Mouse (Mus musculus) neural tube, embryonic 13.5 days (tissue): ENCODE results near the gene Pcbd2. TPM values are rescaled to one million over a fixed set of nuclear protein-coding genes. Genes with fewer than 3 reads are reported as not detected.

Source experiments
- ATAC-seq: fragments of 200-750 bp; cut with Nextera tagmentation; 2 replicates; pipeline ENCODE4 v1.8.0; 2017; ENCODE audit warnings: low read depth, mild to moderate bottlenecking, moderate TSS enrichment, moderate library complexity
- H3K27ac ChIP-seq: fragments of 300-500 bp; sonication (generic); replicated peaks from 2 replicates; pipeline ENCODE4 v1.5.1; 2015; ENCODE audit warnings: moderate library complexity, mild to moderate bottlenecking, inconsistent platforms
- H3K27me3 ChIP-seq: fragments of 300-500 bp; sonication (generic); 2 replicates; pipeline ENCODE4 v1.6.1; 2015; ENCODE audit warnings: mild to moderate bottlenecking, inconsistent platforms
- H3K36me3 ChIP-seq: fragments of 300-500 bp; sonication (generic); 2 replicates; pipeline ENCODE4 v1.6.1; 2015; ENCODE audit warnings: mild to moderate bottlenecking, inconsistent platforms
- H3K4me1 ChIP-seq: fragments of 300-500 bp; sonication (generic); replicated peaks from 2 replicates; pipeline ENCODE4 v1.6.1; 2015; ENCODE audit warnings: inconsistent platforms
- H3K4me2 ChIP-seq: fragments of 300-500 bp; sonication (generic); 2 replicates; pipeline ENCODE4 v1.6.1; 2015; ENCODE audit warnings: inconsistent platforms, mild to moderate bottlenecking, moderate library complexity
- H3K4me3 ChIP-seq: fragments of 300-500 bp; sonication (generic); 2 replicates; pipeline ENCODE4 v1.5.1; 2015; ENCODE audit warnings: mild to moderate bottlenecking, inconsistent platforms
- H3K9ac ChIP-seq: fragments of 300-500 bp; sonication (generic); 2 replicates; pipeline ENCODE4 v1.6.1; 2015; ENCODE audit warnings: moderate library complexity, mild to moderate bottlenecking, inconsistent platforms
- H3K9me3 ChIP-seq: fragments of 300-500 bp; sonication (generic); 2 replicates; pipeline ENCODE4 v1.6.1; 2016; ENCODE audit warnings: inconsistent platforms
- WGBS: fragments of 180-500 bp; shearing (Covaris S2); methylation state at CpG from one replicate; pipeline ENCODE4 v1.1.7; 2015; 5-methylcytosine and 5-hydroxymethylcytosine counted together
- polyA plus RNA-seq: library from polyadenylated mRNA; unstranded; fragments of >200 nt; fragmentation: Nextera tagmentation; extraction: Ambion mirVana; gene quantifications from 2 replicates; pipeline ENCODE4 v1.2.1, GENCODE M21; 2015

Gene Pcbd2
- polyA plus RNA-seq, 1 experiment from 2014 or later: 26.2 TPM

DNA sequence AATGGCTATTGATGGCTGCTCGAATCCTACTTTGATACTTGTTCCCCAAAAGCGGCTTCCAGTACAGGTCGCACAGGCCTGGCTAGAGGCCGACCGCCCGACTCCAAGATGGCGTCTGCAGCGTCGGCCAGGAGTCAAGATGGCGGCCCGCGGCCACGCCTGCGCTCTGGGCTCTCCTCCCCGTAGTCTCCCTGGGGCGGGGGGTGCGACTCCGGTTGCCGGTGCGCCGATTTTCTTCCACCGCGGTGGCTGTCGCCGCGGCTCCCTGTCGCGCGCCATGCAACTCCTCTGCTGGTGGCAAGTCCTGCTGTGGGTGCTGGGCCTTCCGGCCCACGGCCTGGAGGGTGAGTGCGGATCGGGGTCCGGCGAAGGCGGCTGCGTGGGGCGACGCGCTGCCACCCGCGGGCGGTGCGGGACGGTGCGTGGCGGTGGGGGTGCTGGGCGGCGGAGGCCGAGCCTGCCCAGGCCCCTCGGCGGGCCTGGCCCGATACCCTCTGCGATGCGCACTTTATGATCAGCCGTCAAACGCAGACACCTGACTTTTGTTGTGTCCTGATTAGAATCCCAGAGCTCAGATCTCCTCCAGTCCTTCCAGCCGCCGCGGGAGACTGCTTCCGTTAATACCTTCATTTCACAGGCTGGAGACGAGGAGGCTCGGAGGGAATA lies 12.5 kb upstream of the Pcbd2 start, which contains the start of gene Txndc15:
TSS of gene Txndc15 (plus strand) at position 150 of the 666 bp plus-strand sequence.
- peak within 1 kb of the TSS; percentile 73 for H3K4me2 ChIP-seq
- peak within 1 kb of the TSS; percentile 93 for H3K4me3 ChIP-seq
- no peaks in the 10 kb centered on the region for H3K27me3 ChIP-seq
- peak; percentile 95 for ATAC-seq
- under 1% methylated on average over 63 of the region's 63 CpGs for WGBS
- H3K9ac ChIP-seq: peak within 1 kb of the TSS; percentile 96
- H3K9me3 ChIP-seq: no peaks in the 10 kb centered on the region
- H3K36me3 ChIP-seq: peaks cover 22% of the 10 kb centered on the region
- peak within 1 kb of the TSS; percentile 98 for H3K27ac ChIP-seq
- peaks cover 33% of the 10 kb centered on the region for H3K4me1 ChIP-seq

DNA sequence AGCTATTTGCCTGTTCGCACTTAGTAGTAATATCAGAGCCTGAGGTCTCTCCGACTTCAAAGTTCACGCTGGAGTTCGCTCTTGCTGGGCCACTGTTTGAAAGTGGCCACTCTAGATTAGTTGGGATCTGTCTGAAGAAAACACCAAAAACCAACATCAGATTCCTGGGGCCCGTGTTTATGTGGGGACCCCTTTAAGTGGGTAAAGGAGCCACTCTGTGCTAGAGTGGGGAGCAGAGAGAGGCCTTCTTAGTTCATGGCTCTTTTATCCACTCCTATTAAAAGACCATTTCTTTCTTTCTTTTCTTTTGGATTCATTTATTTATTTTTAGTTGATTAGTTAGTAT lies 12.0 kb upstream of the Pcbd2 start:
- peak; percentile 17; the same call in 1 of the 2 replicates for ATAC-seq
- Histone ChIP-seq H3K4me1 (peaks cover 33% of the 10 kb centered on the region), H3K9me3 (no peaks in the 10 kb centered on the region), H3K9ac (peak overlapping the region; percentile 96), H3K27ac (peak overlapping the region; percentile 98), H3K4me2 (peak overlapping the region; percentile 73), H3K27me3 (no peaks in the 10 kb centered on the region), H3K4me3 (peak overlapping the region; percentile 93), H3K36me3 (peaks cover 27% of the 10 kb centered on the region)
- WGBS: 8% methylated on average over 5 of the region's 5 CpGs

DNA sequence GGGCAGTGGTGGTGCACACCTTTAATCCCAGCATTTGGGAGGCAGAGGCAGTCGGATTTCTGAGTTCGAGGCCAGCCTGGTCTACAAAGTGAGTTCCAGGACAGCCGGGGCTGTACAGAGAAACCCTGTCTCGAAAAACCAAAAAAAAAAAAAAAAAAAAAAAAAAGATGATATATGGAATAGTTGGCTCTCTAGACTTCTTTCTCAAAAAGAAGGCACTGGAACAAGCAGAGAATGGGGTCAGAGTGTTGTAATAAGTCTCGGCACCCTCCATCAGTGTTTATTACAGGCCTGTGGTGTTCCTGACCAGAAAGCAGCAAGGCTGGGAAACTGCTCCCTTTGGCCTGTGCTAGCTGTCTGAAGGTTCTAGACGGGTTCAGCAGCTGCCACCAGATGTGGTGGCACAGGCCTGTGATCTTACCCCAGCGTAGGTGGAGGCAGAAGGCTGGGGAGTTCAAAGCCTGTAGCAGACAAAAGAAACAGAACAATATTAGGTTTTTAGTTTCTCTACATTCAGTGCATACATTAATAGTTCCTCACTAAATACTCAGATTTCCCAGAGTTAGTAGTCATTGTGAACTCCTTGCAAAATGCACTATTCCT lies 11.2 kb upstream of the Pcbd2 start:
- 83% methylated on average over 7 of the region's 7 CpGs for WGBS
- Histone ChIP-seq H3K9me3 (no peaks in the 10 kb centered on the region), H3K9ac (peak overlapping the region; percentile 96), H3K4me1 (peaks cover 33% of the 10 kb centered on the region), H3K27ac (0 out of 2 replicates have a peak overlapping the region, but pooled peaks have one; percentile 98), H3K4me2 (peak overlapping the region; percentile 73), H3K27me3 (no peaks in the 10 kb centered on the region), H3K36me3 (peaks cover 35% of the 10 kb centered on the region), H3K4me3 (peak overlapping the region; percentile 93)
- no peak for ATAC-seq

DNA sequence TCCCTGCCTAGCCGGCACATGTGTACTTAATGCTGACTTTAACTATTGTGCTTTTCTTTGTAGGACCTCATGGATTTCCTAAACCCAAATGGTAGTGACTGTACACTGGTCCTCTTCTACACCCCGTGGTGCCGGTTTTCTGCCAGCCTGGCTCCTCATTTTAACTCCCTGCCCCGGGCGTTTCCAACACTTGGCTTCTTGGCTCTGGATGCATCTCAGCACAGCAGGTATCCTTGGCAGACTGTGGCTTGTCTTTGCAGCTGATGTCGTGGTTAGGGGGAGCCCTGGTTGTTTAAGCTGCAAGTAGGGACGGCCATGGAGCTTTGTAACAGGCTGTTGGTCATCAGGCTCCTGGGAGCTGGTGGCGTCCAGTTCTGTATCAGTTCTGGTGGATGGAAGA lies 5.7 kb upstream of the Pcbd2 start:
- Histone ChIP-seq H3K36me3 (peaks cover 84% of the 10 kb centered on the region), H3K9me3 (no peaks in the 10 kb centered on the region), H3K27ac (no peak overlapping the region), H3K4me1 (peaks cover 18% of the 10 kb centered on the region), H3K4me3 (no peak overlapping the region), H3K4me2 (no peak overlapping the region), H3K9ac (no peak overlapping the region), H3K27me3 (no peaks in the 10 kb centered on the region)
- no peak for ATAC-seq
- 71% methylated on average over 8 of the region's 8 CpGs for WGBS

DNA sequence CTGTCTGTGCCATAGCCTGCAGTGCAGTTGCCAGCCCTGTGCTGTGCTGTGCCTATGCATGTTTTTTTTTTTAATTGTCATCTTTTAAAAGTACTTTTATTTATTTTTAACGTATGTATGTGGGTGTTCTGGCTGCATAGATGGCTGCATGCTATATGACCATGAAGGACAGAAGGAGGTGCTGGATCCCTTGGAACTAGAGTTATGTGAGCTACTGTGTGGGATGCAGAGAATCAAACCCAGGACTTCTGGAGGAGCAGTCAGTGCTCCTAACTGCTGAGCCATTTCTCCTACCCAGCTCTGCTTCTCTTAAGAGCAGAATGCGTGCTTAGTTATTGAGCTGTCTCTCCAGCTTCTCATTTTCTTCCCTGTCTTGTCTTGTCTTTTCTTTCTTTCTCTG lies 5.2 kb upstream of the Pcbd2 start:
- Histone ChIP-seq H3K9me3 (no peaks in the 10 kb centered on the region), H3K27ac (no peak overlapping the region), H3K4me1 (peaks cover 13% of the 10 kb centered on the region), H3K27me3 (no peaks in the 10 kb centered on the region), H3K4me2 (no peak overlapping the region), H3K4me3 (no peak overlapping the region), H3K9ac (no peak overlapping the region), H3K36me3 (peaks cover 84% of the 10 kb centered on the region)
- no peak for ATAC-seq
- WGBS: 95% methylated on average over 2 of the region's 2 CpGs

DNA sequence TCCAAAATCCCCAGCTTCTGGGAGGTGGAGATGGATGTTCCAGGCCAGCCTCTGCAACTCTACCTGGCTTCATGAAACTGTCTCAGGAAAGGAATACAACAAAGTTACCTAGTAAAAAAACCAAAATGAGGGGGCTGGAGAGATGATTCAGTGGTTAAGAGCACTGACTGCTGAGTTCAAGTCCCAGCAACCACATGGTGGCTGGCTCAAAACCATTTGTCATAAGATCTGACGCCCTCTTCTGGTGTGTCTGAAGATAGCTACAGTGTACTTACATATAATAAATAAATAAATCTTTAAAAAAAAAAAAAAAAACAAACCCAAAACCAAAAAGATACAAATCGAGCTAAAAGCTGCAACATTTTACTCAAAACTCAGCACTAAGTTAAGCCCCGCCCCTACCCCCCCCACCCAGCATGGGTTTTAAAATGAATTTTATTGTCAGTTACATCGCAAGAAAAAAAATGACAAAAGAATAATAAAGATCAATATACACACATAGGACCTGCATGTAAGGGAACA lies 509 bp upstream of the Pcbd2 start:
- Histone ChIP-seq H3K4me1 (peaks cover 5% of the 10 kb centered on the region; the same call in 1 of the 2 replicates), H3K36me3 (peaks cover 43% of the 10 kb centered on the region), H3K27ac (peak overlapping the region; percentile 97), H3K4me3 (peak overlapping the region; percentile 56), H3K4me2 (peak overlapping the region; percentile 69), H3K9ac (peak overlapping the region; percentile 78), H3K9me3 (no peaks in the 10 kb centered on the region), H3K27me3 (no peaks in the 10 kb centered on the region)
- 1% methylated on average over 4 of the region's 4 CpGs for WGBS
- ATAC-seq: no peak

DNA sequence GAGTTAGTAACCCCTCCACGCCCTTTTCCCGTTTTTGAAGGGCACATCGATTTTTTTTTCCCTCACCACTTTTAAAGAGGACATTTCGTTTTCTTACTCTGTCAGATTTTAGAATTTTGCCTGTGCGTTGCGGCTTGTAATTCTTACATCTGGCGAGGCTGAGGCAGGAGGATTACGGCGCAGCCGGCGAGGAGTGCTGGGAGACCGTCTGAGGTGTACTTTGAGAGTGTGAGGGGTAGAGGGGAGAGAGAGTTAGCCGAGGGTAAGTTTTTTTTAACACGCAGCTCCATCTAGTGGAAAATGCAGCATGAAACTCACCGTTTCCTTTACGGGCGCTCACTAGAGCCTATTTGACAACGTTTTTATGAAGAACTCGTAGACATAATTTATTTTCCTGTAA lies 671 bp downstream of the Pcbd2 start:
- peak overlapping the region; percentile 56 for H3K4me3 ChIP-seq
- H3K27ac ChIP-seq: peak overlapping the region; percentile 97
- H3K9me3 ChIP-seq: no peaks in the 10 kb centered on the region
- peak overlapping the region; percentile 69 for H3K4me2 ChIP-seq
- H3K9ac ChIP-seq: peak overlapping the region; percentile 78
- H3K36me3 ChIP-seq: peaks cover 35% of the 10 kb centered on the region
- WGBS: 4% methylated on average over 19 of the region's 19 CpGs
- peaks cover 5% of the 10 kb centered on the region; the same call in 1 of the 2 replicates for H3K4me1 ChIP-seq
- no peaks in the 10 kb centered on the region for H3K27me3 ChIP-seq
- peak; percentile 81; the same call in 1 of the 2 replicates for ATAC-seq

DNA sequence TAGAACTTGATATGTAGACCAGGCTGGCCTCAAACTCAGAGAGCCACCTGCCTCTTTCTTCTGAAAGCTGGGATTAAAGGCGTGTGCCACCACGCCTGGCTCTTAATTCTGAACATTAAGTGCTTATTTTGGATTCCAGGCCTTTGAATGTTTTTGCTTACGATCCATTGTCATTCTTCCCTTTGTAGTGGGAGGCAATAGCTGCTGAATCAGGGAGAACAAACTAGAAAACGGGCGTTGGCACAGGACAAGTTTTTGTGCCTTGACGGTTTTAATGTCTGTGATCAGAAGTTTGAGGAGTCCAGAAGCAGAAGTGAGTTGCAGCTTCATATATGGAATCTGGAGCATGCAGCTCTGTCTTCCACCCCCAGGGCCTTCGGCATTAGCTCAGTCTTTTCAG lies 3.5 kb downstream of the Pcbd2 start:
- Histone ChIP-seq H3K36me3 (peaks cover 7% of the 10 kb centered on the region), H3K9me3 (no peaks in the 10 kb centered on the region), H3K27me3 (no peaks in the 10 kb centered on the region), H3K27ac (no peak overlapping the region), H3K4me2 (no peak overlapping the region), H3K4me1 (peaks cover 5% of the 10 kb centered on the region; the same call in 1 of the 2 replicates), H3K4me3 (no peak overlapping the region), H3K9ac (no peak overlapping the region)
- WGBS: 89% methylated on average over 7 of the region's 7 CpGs
- no peak for ATAC-seq

DNA sequence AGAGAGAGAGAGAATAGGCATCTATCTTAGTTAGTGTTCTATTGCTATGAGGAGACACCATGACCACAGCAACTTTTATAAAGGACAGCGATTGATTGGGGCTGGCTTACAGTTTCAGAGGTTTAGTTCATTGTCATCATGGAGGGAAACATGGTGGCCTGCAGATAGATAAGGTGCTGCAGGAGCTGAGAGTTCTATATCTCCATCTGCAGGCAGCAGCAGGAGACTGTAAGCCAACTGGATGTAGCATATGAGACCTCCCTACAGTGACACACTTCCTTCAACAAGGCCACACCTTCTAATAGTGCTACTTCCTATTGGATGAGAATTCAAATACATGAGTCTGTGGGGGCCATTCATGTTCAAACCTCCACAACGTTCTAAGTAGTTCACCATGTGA lies 5.0 kb downstream of the Pcbd2 start:
- ATAC-seq: no peak
- H3K4me3 ChIP-seq: no peak overlapping the region
- no peaks in the 10 kb centered on the region for H3K27me3 ChIP-seq
- WGBS: 91% methylated on average over 2 of the region's 2 CpGs
- no peak overlapping the region for H3K27ac ChIP-seq
- H3K36me3 ChIP-seq: no peaks in the 10 kb centered on the region
- H3K4me1 ChIP-seq: peaks cover 5% of the 10 kb centered on the region; the same call in 1 of the 2 replicates
- H3K9me3 ChIP-seq: no peaks in the 10 kb centered on the region
- H3K4me2 ChIP-seq: no peak overlapping the region
- no peak overlapping the region for H3K9ac ChIP-seq

DNA sequence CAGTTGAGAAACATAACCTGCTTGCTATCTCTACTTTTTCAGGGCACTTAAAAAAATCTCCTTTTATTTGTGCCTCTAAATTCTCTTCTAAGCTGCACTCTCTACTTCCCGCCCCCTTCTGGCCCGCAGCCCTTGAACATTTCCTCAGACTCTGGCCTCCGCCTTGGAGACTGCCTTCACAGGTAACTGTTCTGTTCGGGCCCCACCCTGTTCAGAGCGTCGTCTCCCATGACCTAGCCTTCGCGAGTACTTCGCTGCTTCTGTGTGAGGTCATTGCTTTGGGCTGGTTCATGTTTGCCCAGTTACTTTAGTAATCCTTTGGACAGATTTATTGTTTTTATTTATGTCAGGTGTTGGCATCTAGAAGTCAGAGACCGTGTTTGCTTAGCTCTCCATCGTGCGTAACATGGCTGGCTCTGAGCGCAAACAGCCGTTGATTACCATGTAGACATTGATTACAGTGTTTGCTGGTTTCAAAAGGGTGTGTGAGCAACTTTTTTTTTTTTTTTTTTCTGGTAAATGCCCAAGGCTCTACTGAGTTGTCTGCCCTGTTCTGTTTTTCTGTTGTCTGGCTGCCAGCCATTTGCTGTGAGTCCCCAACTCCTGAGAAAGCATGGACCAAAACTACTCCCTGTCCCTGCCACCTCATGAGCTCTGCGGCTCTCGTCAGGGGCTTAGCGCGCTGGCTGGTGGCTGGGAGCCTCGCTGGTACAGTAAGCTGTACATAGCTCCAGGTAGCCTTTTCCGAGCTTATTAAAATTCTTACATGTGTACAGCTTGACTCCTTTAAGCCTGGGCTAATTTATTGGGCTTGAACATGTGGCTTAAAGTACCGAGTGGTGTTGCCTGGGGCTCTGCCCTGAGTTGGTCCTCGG lies 6.7 kb downstream of the Pcbd2 start:
- H3K4me3 ChIP-seq: no peak overlapping the region

DNA sequence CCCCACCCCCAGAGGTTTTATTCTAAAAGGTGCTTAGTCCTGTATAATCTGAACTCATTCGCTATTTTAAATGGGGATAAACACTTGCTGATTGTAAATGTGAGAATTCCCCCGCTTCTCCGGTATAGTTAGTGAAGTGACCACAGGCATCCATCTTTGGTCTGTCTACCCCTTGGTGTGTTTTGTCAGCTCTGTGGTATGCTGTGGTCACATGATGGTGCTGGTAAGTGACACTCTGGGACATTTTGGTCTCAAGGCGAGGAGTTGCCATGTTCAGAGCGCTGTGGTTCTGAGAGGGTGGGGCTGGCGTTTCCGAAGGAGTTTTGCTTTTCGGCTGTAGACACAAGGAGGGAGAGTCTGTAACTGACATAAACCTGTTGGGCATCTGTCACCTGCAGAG lies 10.7 kb downstream of the Pcbd2 start:
- H3K9ac ChIP-seq: no peak overlapping the region
- H3K4me1 ChIP-seq: peaks cover 8% of the 10 kb centered on the region
- H3K4me3 ChIP-seq: no peak overlapping the region

More for the DNA sequence above, 6.7 kb downstream of the Pcbd2 start:
- WGBS: 82% methylated on average over 22 of the region's 22 CpGs
- H3K27ac ChIP-seq: no peak overlapping the region
- no peaks in the 10 kb centered on the region for H3K27me3 ChIP-seq
- no peaks in the 10 kb centered on the region for H3K36me3 ChIP-seq
- no peak for ATAC-seq
- H3K9ac ChIP-seq: 0 out of 2 replicates have a peak overlapping the region, but pooled peaks have one; percentile 31
- no peak overlapping the region for H3K4me2 ChIP-seq
- H3K4me1 ChIP-seq: no peaks in the 10 kb centered on the region
- no peaks in the 10 kb centered on the region for H3K9me3 ChIP-seq

DNA sequence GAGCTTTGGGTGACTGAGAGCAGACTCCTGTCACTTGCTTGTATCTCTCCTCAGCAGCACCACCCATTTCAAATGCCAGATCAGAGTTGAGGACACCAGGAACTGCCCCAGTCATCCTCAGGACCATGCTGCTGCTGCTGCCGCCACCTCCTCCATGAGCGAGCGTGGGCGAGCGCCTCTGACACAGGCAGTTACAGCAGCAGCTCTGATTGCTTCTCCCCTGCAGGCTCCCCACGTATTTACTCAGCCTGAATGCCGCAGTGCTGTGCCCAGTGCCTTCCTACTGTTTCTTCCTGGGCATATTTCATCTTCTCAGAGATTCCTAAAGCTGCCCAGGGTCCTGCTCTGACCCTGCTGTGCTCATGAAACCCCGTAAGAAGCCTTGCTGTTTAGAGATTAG lies 15.1 kb downstream of the Pcbd2 start:
- Histone ChIP-seq H3K4me1 (peaks cover 8% of the 10 kb centered on the region), H3K27me3 (no peaks in the 10 kb centered on the region), H3K9me3 (no peaks in the 10 kb centered on the region), H3K4me2 (no peak overlapping the region), H3K9ac (0 out of 2 replicates have a peak overlapping the region, but pooled peaks have one; percentile 6), H3K36me3 (no peaks in the 10 kb centered on the region), H3K4me3 (no peak overlapping the region), H3K27ac (no peak overlapping the region)
- 41% methylated on average over 8 of the region's 8 CpGs for WGBS
- no peak for ATAC-seq

More for the DNA sequence above, 10.7 kb downstream of the Pcbd2 start:
- WGBS: 92% methylated on average over 8 of the region's 8 CpGs
- Histone ChIP-seq H3K27ac (no peak overlapping the region), H3K9me3 (no peaks in the 10 kb centered on the region), H3K36me3 (no peaks in the 10 kb centered on the region), H3K4me2 (no peak overlapping the region), H3K27me3 (no peaks in the 10 kb centered on the region)
- ATAC-seq: no peak
